In the genomic region with DNA sequence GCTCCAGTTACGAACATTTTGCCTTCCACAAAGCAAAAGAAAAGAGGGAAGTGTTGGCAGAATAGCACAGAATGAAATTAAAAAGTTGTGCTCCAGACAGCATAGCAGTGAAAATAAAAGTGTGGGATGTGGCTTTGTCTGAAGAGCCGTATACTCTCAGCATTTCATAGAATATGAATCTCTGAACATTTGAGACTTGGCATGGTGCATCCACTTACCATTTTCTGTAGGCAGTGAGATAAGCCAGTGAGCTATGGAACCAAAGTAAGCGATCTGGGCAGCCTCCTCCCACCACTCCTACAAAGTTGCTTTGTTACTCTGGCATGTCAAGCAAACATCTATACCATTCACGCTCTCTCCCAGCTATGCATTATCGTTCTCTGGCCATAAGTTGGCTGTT, we compare ENCODE assay signal across 32 mouse cellular contexts.
"Had no signal": no experiment of that assay in that cellular context is flagged by ENCODE, and none has a peak within 500 bp of the region (broad histone marks: within the 10 kb centered on the region; RNA-seq: fewer than 3 reads in every experiment).

No protein-coding gene starts in this region.

- H3K27me3 ChIP-seq: limb, embryonic 12.5 days; limb, embryonic 13.5 days; limb, embryonic 15.5 days; liver, embryonic 12.5 days; liver, embryonic 13.5 days; liver, embryonic 15.5 days; lung, embryonic 15.5 days; megakaryocyte, embryonic 14.5 days; midbrain, embryonic 12.5 days; midbrain, embryonic 13.5 days; midbrain, embryonic 15.5 days; neural tube, embryonic 12.5 days had no signal

- H3K36me3 ChIP-seq: limb, embryonic 10.5 days; limb, embryonic 12.5 days; limb, embryonic 13.5 days; limb, embryonic 15.5 days; liver, embryonic 12.5 days; liver, embryonic 13.5 days; liver, embryonic 15.5 days; lung, embryonic 15.5 days; midbrain, embryonic 10.5 days; midbrain, embryonic 12.5 days; midbrain, embryonic 13.5 days; midbrain, embryonic 15.5 days; neural tube, embryonic 12.5 days had no signal

- DNase-seq: left cerebral cortex, postnatal 4 days; liver; liver, embryonic 13.5 days; liver, postnatal 0 days; lung, adult 18-20 months; lung, adult 2 months; lung, embryonic 14.5 days; lung, postnatal 10 days; lung, postnatal 14 days; lung, postnatal 36 days; lung, postnatal 4 days; midbrain, embryonic 14.5 days had no signal

- H3K9ac ChIP-seq: limb, embryonic 12.5 days; limb, embryonic 13.5 days; limb, embryonic 15.5 days; liver, embryonic 12.5 days; liver, embryonic 13.5 days; liver, embryonic 14.5 days; liver, embryonic 15.5 days; liver, postnatal 0 days; lung, embryonic 14.5 days; lung, embryonic 15.5 days; midbrain, embryonic 12.5 days; midbrain, embryonic 13.5 days; midbrain, embryonic 15.5 days; neural tube, embryonic 12.5 days had no signal

- ATAC-seq: liver, embryonic 12.5 days; liver, postnatal 0 days; lung, postnatal 0 days; midbrain, embryonic 13.5 days; midbrain, embryonic 15.5 days; midbrain, embryonic 16.5 days had no signal

- H3K9me3 ChIP-seq: limb, embryonic 10.5 days; limb, embryonic 12.5 days; limb, embryonic 13.5 days; limb, embryonic 15.5 days; liver, embryonic 12.5 days; liver, embryonic 13.5 days; liver, embryonic 15.5 days; lung, embryonic 15.5 days; midbrain, embryonic 10.5 days; midbrain, embryonic 12.5 days; midbrain, embryonic 13.5 days; midbrain, embryonic 15.5 days; neural tube, embryonic 12.5 days had no signal

- H3K4me2 ChIP-seq: limb, embryonic 12.5 days; limb, embryonic 13.5 days; limb, embryonic 15.5 days; liver, embryonic 11.5 days; liver, embryonic 12.5 days; liver, embryonic 13.5 days; liver, embryonic 15.5 days; lung, embryonic 14.5 days; lung, embryonic 15.5 days; midbrain, embryonic 11.5 days; midbrain, embryonic 12.5 days; midbrain, embryonic 13.5 days; midbrain, embryonic 15.5 days; neural tube, embryonic 12.5 days had no signal

- H3K4me1 ChIP-seq: limb, embryonic 10.5 days; limb, embryonic 12.5 days; limb, embryonic 13.5 days; limb, embryonic 15.5 days; liver, embryonic 12.5 days; liver, embryonic 13.5 days; liver, embryonic 15.5 days; lung, embryonic 15.5 days; megakaryocyte, embryonic 14.5 days; midbrain, embryonic 10.5 days; midbrain, embryonic 12.5 days; midbrain, embryonic 13.5 days; midbrain, embryonic 15.5 days; neural tube, embryonic 12.5 days had no signal

- H3K27ac ChIP-seq: limb, embryonic 10.5 days; limb, embryonic 12.5 days; limb, embryonic 13.5 days; limb, embryonic 15.5 days; liver, embryonic 12.5 days; liver, embryonic 13.5 days; liver, embryonic 14.5 days; liver, embryonic 15.5 days; lung, embryonic 15.5 days; macrophage; midbrain, embryonic 10.5 days; midbrain, embryonic 12.5 days; midbrain, embryonic 13.5 days; midbrain, embryonic 15.5 days; neural tube, embryonic 12.5 days had no signal

- H3K4me3 ChIP-seq: limb, embryonic 10.5 days; limb, embryonic 12.5 days; limb, embryonic 13.5 days; limb, embryonic 15.5 days; liver, embryonic 12.5 days; liver, embryonic 13.5 days; liver, embryonic 15.5 days; lung, embryonic 15.5 days; megakaryocyte, embryonic 14.5 days; midbrain, embryonic 10.5 days; midbrain, embryonic 12.5 days; midbrain, embryonic 13.5 days; midbrain, embryonic 15.5 days; myocyte; neural tube, embryonic 12.5 days had no signal
